ENCODE assay signal across 19 mouse cellular contexts in genomic region chr15:27580771-27581170, GRCm38 (mm10). TPM values are rescaled to one million over a fixed set of nuclear protein-coding genes. Genes with fewer than 3 reads are reported as not detected.
DNase-seq lines count a peak whose midpoint lies in the region; ATAC-seq and TF ChIP-seq lines count a peak whose summit lies in the region.
"Had no signal": no experiment of that assay in that cellular context is flagged by ENCODE, and none has a peak within 500 bp of the region (broad histone marks: within the 10 kb centered on the region; RNA-seq: fewer than 3 reads in every experiment).

No protein-coding gene starts in this region.

- intact Hi-C loops in heart, adult 2 months (cut with DNase I), result loop anchor here (2.0 to 5.0 kb wide), 2 partner anchors 38 to 114 kb away; partner anchors contain the start of gene Ank
- intact Hi-C loops in heart, postnatal 10 days (cut with DNase I), result no loop called here

- no peak overlapping the region for H3K9ac ChIP-seq in forebrain, embryonic 15.5 days (replicated peaks)
- H3K9ac ChIP-seq in heart, adult 2 months (ENCODE audit: low read depth, low read length), result no peak overlapping the region
- H3K9ac ChIP-seq in heart, embryonic 11.5 days (ENCODE audit: low read depth, low read length), result no peak overlapping the region
- peak overlapping the region; percentile 21; the same call in 1 of the 2 replicates for H3K9ac ChIP-seq in ES-E14 (ENCODE audit: insufficient read depth, low read depth, low read length, poor library complexity, severe bottlenecking)
- H3K9ac ChIP-seq: limb, embryonic 13.5 days; liver, embryonic 14.5 days had no signal

- WGBS in forebrain, embryonic 10.5 days, result 78% methylated on average over 2 of the region's 2 CpGs
- WGBS in forebrain, embryonic 15.5 days, result 71% methylated on average over 2 of the region's 2 CpGs
- 58% methylated on average over 2 of the region's 2 CpGs for WGBS in heart, adult 2 months
- 90% methylated on average over 2 of the region's 2 CpGs for WGBS in heart, embryonic 11.5 days (ENCODE audit: insufficient replicate concordance)

- no peak overlapping the region for H3K4me2 ChIP-seq in forebrain, embryonic 15.5 days (replicated peaks)
- no peak overlapping the region for H3K4me2 ChIP-seq in heart, embryonic 11.5 days
- H3K4me2 ChIP-seq: limb, embryonic 13.5 days had no signal

- H3K4me3 ChIP-seq in forebrain, embryonic 10.5 days, result no peak overlapping the region
- H3K4me3 ChIP-seq in forebrain, embryonic 15.5 days, result no peak overlapping the region
- no peak overlapping the region for H3K4me3 ChIP-seq in heart, adult 2 months
- no peak overlapping the region for H3K4me3 ChIP-seq in heart, embryonic 11.5 days (ENCODE audit: low read depth, low read length)
- H3K4me3 ChIP-seq in ES-E14 (ENCODE audit: insufficient read depth in 1 of 2, low read depth in 1 of 2, low read length in 2 of 2, poor library complexity in 1 of 2, severe bottlenecking in 1 of 2), result no peak overlapping the region
- H3K4me3 ChIP-seq: limb, embryonic 13.5 days had no signal

- no peaks in the 10 kb centered on the region for H3K79me2 ChIP-seq in heart, adult 2 months (replicated peaks; ENCODE audit: control insufficient read depth, insufficient read depth, low read length)

- no peaks in the 10 kb centered on the region for H3K27me3 ChIP-seq in forebrain, embryonic 10.5 days (ENCODE audit: poor library complexity, severe bottlenecking)
- no peaks in the 10 kb centered on the region for H3K27me3 ChIP-seq in forebrain, embryonic 15.5 days
- H3K27me3 ChIP-seq in heart, adult 2 months (ENCODE audit: control insufficient read depth, insufficient read depth, low read length), result no peaks in the 10 kb centered on the region
- H3K27me3 ChIP-seq in heart, embryonic 11.5 days (ENCODE audit: control insufficient read depth, insufficient read depth, low read length), result no peaks in the 10 kb centered on the region
- H3K27me3 ChIP-seq: limb, embryonic 13.5 days had no signal

- peak; percentile 33; the same call in 1 of the 2 replicates for TF ChIP-seq POLR2A in heart, adult 2 months (IDR thresholded peaks at IDR 0.05; ENCODE audit: insufficient read depth, low read depth, low read length)

- DNase-seq in forebrain, embryonic 10.5 days (ENCODE audit: extremely low spot score, low spot score), result no peak
- peak; percentile 50 to 75 for DNase-seq in heart, adult 2 months
- DNase-seq in ES-E14 (ENCODE audit: low read depth, low spot score), result no peak
- DNase-seq in heart, postnatal 10 days, result peak; percentile 75 to 79
- DNase-seq in kidney, postnatal 4 days, result no peak
- DNase-seq: adrenal gland, adult 8-10 months; cerebellum, adult 11-12 months; kidney, adult 11 months; layer of hippocampus, adult 9-11 months; spleen, adult 18-20 months; thymus, adult 2 months had no signal

- TF ChIP-seq EP300 in heart, adult 2 months (IDR thresholded peaks at IDR 0.05; ENCODE audit: insufficient read depth, low read depth, low read length), result peak; percentile 36; the same call in 1 of the 2 replicates

- peak overlapping the region; percentile 84 for H3K27ac ChIP-seq in forebrain, embryonic 10.5 days
- no peak overlapping the region for H3K27ac ChIP-seq in forebrain, embryonic 15.5 days (replicated peaks)
- peak overlapping the region; percentile 79 for H3K27ac ChIP-seq in heart, adult 2 months
- no peak overlapping the region for H3K27ac ChIP-seq in heart, embryonic 11.5 days (ENCODE audit: low read depth, low read length)
- H3K27ac ChIP-seq in ES-E14 (ENCODE audit: insufficient read depth, low read depth, low read length, poor library complexity, severe bottlenecking), result no peak overlapping the region
- H3K27ac ChIP-seq: kidney, postnatal 0 days; limb, embryonic 13.5 days; liver, embryonic 14.5 days had no signal

- in situ Hi-C loops in ES-E14 (cut with MboI; ENCODE audit: low sequenced_read_pairs in 2 of 2, unreplicated experiment in 2 of 2), result loop anchor here (25.0 kb wide), 1 partner anchor 268 kb away; no protein-coding TSS in a partner anchor

- peaks cover 19% of the 10 kb centered on the region for H3K4me1 ChIP-seq in forebrain, embryonic 10.5 days
- H3K4me1 ChIP-seq in forebrain, embryonic 15.5 days, result peaks cover 9% of the 10 kb centered on the region
- peaks cover 9% of the 10 kb centered on the region for H3K4me1 ChIP-seq in heart, adult 2 months (ENCODE audit: control insufficient read depth, insufficient read depth, low read length)
- peaks cover 5% of the 10 kb centered on the region; the same call in 1 of the 2 replicates for H3K4me1 ChIP-seq in heart, embryonic 11.5 days (ENCODE audit: control insufficient read depth, insufficient read depth, low read length)
- peaks cover 2 to 25% of the 10 kb centered on the region in 2 experiments; a peak in 3 of 4 replicates for H3K4me1 ChIP-seq in ES-E14 (ENCODE audit: control insufficient read depth in 2 of 2, insufficient read depth in 2 of 2, low read length in 2 of 2, poor library complexity in 1 of 2)

- ATAC-seq in forebrain, embryonic 15.5 days (replicated peaks), result no peak
- ATAC-seq in heart, embryonic 11.5 days (replicated peaks; ENCODE audit: insufficient number of reproducible peaks, low FRiP score, low TSS enrichment), result no peak
- no peak for ATAC-seq in cerebellum, adult (ENCODE audit: insufficient number of reproducible peaks, low FRiP score, low TSS enrichment)
- ATAC-seq: hindbrain, embryonic 16.5 days; midbrain, embryonic 16.5 days had no signal

- TF ChIP-seq CTCF in heart, adult 2 months (IDR thresholded peaks at IDR 0.05), result no peak

- peaks cover 46% of the 10 kb centered on the region for H3K36me3 ChIP-seq in forebrain, embryonic 10.5 days (replicated peaks)
- H3K36me3 ChIP-seq in forebrain, embryonic 15.5 days, result peaks cover 7% of the 10 kb centered on the region; the same call in 1 of the 2 replicates
- H3K36me3 ChIP-seq in heart, adult 2 months (ENCODE audit: control insufficient read depth, insufficient read depth, low read length), result peaks cover 4% of the 10 kb centered on the region
- no peaks in the 10 kb centered on the region for H3K36me3 ChIP-seq in heart, embryonic 11.5 days (ENCODE audit: control insufficient read depth, insufficient read depth, low read length)
- no peaks in the 10 kb centered on the region; the same call in 1 of the 2 replicates for H3K36me3 ChIP-seq in ES-E14 (ENCODE audit: control insufficient read depth, insufficient read depth, low read length, poor library complexity, severe bottlenecking)

- no peaks in the 10 kb centered on the region for H3K9me3 ChIP-seq in forebrain, embryonic 10.5 days
- no peaks in the 10 kb centered on the region for H3K9me3 ChIP-seq in forebrain, embryonic 15.5 days
- H3K9me3 ChIP-seq in heart, embryonic 11.5 days (replicated peaks; ENCODE audit: control insufficient read depth, low read length), result no peaks in the 10 kb centered on the region
- no peaks in the 10 kb centered on the region for H3K9me3 ChIP-seq in ES-E14 (ENCODE audit: control insufficient read depth, insufficient read depth, low read depth, low read length)
- H3K9me3 ChIP-seq: limb, embryonic 13.5 days had no signal

TF ChIP-seq in ES-E14, 5 proteins besides CTCF, POLR2A, EP300 and RAD21:
- no peak for TF ChIP-seq MAFK (IDR thresholded peaks at IDR 0.05; ENCODE audit: insufficient read depth, low read depth, low read length)
- no peak for TF ChIP-seq ZC3H11A (IDR thresholded peaks at IDR 0.05; ENCODE audit: borderline replicate concordance, low read depth, low read length)
- TF ChIP-seq ZNF384 (IDR thresholded peaks at IDR 0.05; ENCODE audit: low read depth, low read length), result no peak
- TF ChIP-seq HCFC1 (IDR thresholded peaks at IDR 0.05; ENCODE audit: borderline replicate concordance, insufficient read depth, low read length), result no peak
- TF ChIP-seq CHD2 (IDR thresholded peaks at IDR 0.05; ENCODE audit: low read depth, low read length), result no peak

RNA-seq across cellular contexts. Expression of gene Otulin, which starts 49.7 kb away (rescaled TPM):
- polyA plus RNA-seq in forebrain, embryonic 10.5 days (2016; fragmentation: Nextera tagmentation; extraction: Ambion mirVana), result 33.5 and 33.6 TPM in 2 replicates
- 28.6 and 30.7 TPM in 2 replicates for polyA plus RNA-seq in forebrain, embryonic 15.5 days (2015; fragmentation: Nextera tagmentation; extraction: Ambion mirVana)
- total RNA-seq in heart, adult 2 months (2021), result 10 to 100 TPM; 24.6 to 26.1 TPM
- polyA plus RNA-seq in heart, adult 2 months (2012; rRNA removed), result 18.7 and 22.5 TPM in 2 replicates
- polyA plus RNA-seq in heart, embryonic 11.5 days (2014; fragmentation: Nextera tagmentation; extraction: Ambion mirVana), result 26.7 and 27.2 TPM in 2 replicates
- total RNA-seq in ES-E14 (2012; rRNA removed), result 24.4 and 28.0 TPM in 2 replicates
- total RNA-seq in heart, postnatal 10 days (2021), result 10 to 100 TPM; 38.2 to 43.5 TPM

Comparison
In these comparisons a context has a peak if more than half of its experiments do, and no peak if none do; other contexts are left out.
1. H3K27ac ChIP-seq: peak in forebrain, embryonic 10.5 days (single experiment) and heart, adult 2 months (single experiment); none in forebrain, embryonic 15.5 days (single experiment), heart, embryonic 11.5 days (single experiment) and ES-E14 (single experiment).
2. DNase-seq: peak in heart, adult 2 months (2 of 2) and heart, postnatal 10 days (2 of 2); none in forebrain, embryonic 10.5 days (single experiment), ES-E14 (single experiment) and kidney, postnatal 4 days (0 of 2).